Mouse (Mus musculus): ENCODE results near the gene Vash1.
A peak's percentile ranks its signal among the peaks of the same experiment; 100 is the strongest.

The Vash1 gene

DNA sequence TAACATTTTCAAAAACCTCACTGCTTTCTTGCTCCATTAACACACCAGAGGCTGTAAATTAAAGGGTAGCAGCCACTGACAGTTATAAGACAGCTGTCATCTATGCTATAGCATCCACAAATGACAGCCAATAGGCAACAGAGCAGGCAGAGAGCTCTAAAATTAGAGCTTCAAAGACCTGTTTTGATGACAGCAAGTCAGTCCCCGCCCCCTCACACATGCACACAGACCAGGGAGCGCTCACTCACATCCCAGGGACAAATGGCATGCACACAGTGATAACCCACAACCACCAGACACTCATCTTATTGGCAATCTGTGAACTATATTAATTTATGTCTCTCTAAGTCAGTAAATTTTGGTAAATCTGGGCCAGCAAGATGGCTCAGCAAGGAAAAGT is 45.8 kb downstream of the Vash1 start:
- no peak for DNase-seq

DNA sequence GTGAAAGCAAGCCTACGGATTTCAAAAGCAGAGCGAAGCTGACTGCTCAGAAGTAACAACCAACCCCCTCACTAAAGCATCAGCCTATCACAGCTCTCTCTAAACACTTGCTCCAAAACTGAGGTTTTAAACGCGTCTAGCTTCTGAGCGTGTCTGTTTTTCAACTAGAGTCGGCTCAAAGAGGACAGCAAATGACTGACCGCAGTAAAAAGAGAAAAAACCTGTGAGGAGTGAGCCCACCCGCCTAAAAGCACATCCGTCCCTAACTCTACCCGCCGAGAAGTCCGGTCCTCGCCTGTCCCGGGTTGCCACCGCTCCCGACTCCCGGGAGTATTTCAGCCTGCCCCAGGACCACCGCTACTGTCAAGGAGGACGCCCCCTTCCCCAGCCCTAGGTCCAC is 47.2 kb downstream of the Vash1 start:
- DNase-seq, result peak; percentile 56

DNA sequence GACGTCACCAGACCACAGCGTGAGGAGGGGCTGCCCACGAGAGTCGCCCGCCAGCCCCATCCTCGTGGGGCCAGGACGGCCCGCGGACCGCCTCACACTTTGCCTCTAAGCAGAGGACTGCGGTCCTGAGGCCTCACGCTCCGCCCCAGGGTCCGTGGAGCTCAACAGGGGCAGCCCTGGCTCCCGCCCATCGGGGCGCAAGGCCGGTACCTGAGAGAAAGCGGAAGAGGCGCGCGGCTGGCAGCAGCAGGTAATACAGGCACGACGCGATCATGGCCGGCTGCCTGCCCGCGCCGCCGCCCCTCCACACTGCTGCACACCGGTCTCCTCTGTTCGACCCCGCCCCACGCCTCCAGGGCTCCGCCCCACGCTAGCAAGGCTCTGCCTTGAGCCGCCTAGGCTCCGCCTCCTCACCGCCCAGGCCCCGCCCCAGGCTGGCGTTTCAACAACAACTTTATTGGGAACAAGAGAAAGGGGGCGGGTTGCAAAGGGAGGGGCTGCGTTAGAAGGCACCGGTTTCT is 47.7 kb downstream of the Vash1 start, which contains the start of gene Angel1:
Gene Angel1, minus strand, starts transcription at position 341 of the 521 bp plus-strand sequence.
- DNase-seq, result peak; percentile 98

DNA sequence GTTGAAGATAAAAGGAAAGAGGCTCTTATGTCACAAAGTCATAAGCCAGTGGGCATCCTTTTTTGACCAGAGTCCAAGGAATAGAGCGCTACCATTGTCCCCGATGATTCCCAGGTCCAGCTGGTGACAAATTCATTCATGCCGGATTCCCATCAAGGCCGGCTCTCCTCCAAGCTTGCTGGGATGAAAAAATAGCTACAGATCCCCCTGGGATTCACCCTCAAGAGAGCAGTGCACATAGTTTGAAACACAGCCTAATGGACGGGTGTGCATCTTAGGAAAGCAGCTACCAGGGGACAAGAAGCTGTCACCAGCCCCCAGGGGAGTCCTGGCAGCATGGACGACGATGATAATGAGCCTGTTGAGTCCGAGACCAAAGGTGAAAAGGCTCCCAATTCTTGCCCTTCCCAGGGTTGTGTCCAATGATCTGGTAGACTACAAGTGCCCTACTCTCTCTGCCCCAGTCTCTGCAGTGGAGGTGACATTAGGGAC is 55.9 kb downstream of the Vash1 start, which contains the start of gene Lrrc74a:
Gene Lrrc74a, plus strand, starts transcription at position 51 of the 492 bp plus-strand sequence.
- no peak for DNase-seq

Measured in embryo, embryonic 11 days (tissue).